Mouse (Mus musculus): ENCODE data around the gene Smo.

- TF ChIP-seq POLR2A (IDR thresholded peaks at IDR 0.05; ENCODE audit: borderline replicate concordance, control insufficient read depth, low read depth, low read length) (no peak), CTCF (IDR thresholded peaks at IDR 0.05; ENCODE audit: control insufficient read depth, insufficient read depth, low read length) (no peak)
These were observed 13.4 kb upstream of the Smo start for GRCm38 (mm10) chr6:29721890-29722289.

Measured in bone marrow, adult 2 months (tissue).